Mouse (Mus musculus): ENCODE measurements around the gene Agl.

DNA sequence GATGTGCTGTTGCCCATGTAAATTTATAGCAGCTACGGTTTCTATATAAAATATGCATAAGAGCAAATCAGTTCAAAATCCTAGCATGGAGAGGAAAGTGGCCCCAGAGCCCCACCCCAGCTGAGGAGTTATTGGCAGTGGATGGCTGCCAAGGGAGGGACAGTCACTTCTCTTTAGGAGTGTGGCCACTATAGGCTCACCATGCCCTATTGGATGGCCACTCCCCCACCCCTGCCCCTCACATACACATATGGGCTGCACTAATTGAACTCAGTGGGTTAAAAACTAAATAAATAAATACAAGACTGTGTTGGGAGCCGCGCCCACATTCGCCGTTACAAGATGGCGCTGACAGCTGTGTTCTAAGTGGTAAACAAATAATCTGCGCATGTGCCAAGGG lies 9.3 kb upstream of the Agl start:
- TF ChIP-seq CTCF (IDR thresholded peaks at IDR 0.05; ENCODE audit: low read depth) (no peak), EP300 (IDR thresholded peaks at IDR 0.05; ENCODE audit: low read depth) (no peak)

All from liver, embryonic 14.5 days (tissue).